Mouse (Mus musculus) kidney, embryonic 16.5 days (tissue): ENCODE results near the gene Sumo3. TPM values are rescaled to one million over a fixed set of nuclear protein-coding genes. Genes with fewer than 3 reads are reported as not detected.

Experiments used
- ATAC-seq: fragments of 200-750 bp; cut with Nextera tagmentation; 2 replicates; pipeline ENCODE4 v1.8.0; 2017; ENCODE audit warnings: moderate TSS enrichment; ENCODE audit not compliant: low FRiP score, low TSS enrichment
- H3K27ac ChIP-seq: fragments of 300-500 bp; sonication (generic); 2 replicates; pipeline ENCODE4 v1.5.1; 2014; ENCODE audit warnings: low read length
- H3K27me3 ChIP-seq: fragments of 300-500 bp; sonication (generic); 2 replicates; pipeline ENCODE4 v1.6.1; 2014; ENCODE audit warnings: low read length, control low read depth, mixed read lengths; ENCODE audit not compliant: insufficient read depth
- H3K36me3 ChIP-seq: fragments of 300-500 bp; sonication (generic); 2 replicates; pipeline ENCODE4 v1.6.1; 2014; ENCODE audit warnings: low read length, control low read depth, mixed read lengths; ENCODE audit not compliant: insufficient read depth
- H3K4me1 ChIP-seq: fragments of 300-500 bp; sonication (generic); 2 replicates; pipeline ENCODE4 v1.6.1; 2014; ENCODE audit warnings: low read length, control low read depth, mixed read lengths; ENCODE audit not compliant: insufficient read depth
- H3K4me2 ChIP-seq: fragments of 300-500 bp; sonication (generic); replicated peaks from 2 replicates; pipeline ENCODE4 v1.6.1; 2014; ENCODE audit warnings: low read depth, low read length
- H3K4me3 ChIP-seq: fragments of 300-500 bp; sonication (generic); 2 replicates; pipeline ENCODE4 v1.5.1; 2014; ENCODE audit warnings: mild to moderate bottlenecking, low read length
- H3K9ac ChIP-seq: fragments of 300-500 bp; sonication (generic); replicated peaks from 2 replicates; pipeline ENCODE4 v1.6.1; 2014; ENCODE audit warnings: low read length
- H3K9me3 ChIP-seq: fragments of 300-500 bp; sonication (generic); 2 replicates; pipeline ENCODE4 v1.6.1; 2016; ENCODE audit warnings: low read length, control low read depth
- WGBS: fragments of 180-500 bp; shearing (Covaris S2); extraction: QIAGEN DNeasy Blood & Tissue Kit; methylation state at CpG from one replicate; pipeline ENCODE4 v1.1.7; 2014; 5-methylcytosine and 5-hydroxymethylcytosine counted together
- polyA plus RNA-seq: library from polyadenylated mRNA; unstranded; fragments of >200 nt; fragmentation: Nextera tagmentation; extraction: Ambion mirVana; gene quantifications from 2 replicates; pipeline ENCODE4 v1.2.1, GENCODE M21; 2015

Gene Sumo3
- polyA plus RNA-seq = 365 and 369 TPM in 2 replicates

DNA sequence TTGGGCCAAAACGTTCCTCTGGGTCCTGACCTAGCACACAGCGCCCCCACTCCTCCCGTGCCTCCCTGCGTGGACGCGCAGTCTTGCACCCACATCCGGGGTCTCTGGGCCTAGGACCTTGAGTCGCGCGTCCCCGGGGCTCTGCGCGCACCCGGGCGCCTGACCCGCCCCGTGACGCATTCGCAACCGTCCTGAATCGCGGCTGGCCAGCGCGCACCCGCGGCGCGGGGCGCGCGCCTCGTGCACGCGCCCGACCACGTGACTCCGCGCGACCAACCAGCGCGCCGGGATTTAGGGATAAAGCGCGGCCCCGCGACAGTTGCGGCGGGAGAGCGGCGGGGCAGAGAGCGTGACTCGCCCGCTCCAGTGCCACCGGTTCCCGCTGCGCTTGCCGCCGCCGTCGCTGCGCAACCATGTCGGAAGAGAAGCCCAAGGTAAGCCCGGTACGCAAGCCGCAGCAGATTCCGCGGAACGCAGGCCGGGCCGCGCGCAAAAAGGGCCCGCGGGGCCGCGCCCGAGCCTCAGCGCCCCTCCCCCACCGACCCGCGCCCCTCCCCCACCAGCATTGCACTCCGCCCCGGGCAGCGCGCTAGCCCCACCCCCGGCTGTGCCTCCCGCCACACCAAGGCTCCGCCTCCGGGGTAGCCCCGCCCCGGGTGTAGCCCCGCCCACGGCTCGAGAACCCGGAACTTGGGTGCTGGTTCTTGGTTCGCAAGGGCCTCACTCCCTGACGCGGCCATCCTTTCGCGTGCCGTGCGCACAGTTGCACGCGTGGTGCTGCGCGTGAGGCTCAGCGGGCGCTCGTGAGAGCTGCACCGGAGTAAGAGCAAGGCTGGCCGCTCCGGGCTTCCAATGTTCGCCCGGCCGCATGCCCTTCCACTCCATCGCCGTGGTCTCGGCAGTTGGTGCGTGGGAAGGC is at the start of gene Sumo3, which contains the start of gene Gm49325:
Gene Sumo3 (plus strand): TSS at position 190 of the 919 bp plus-strand sequence.
Gene Gm49325 (plus strand): TSS at position 290 of the 919 bp plus-strand sequence.
- Histone ChIP-seq H3K36me3 (peaks cover 23% of the 10 kb centered on the region), H3K27ac (peak within 1 kb of the TSS; percentile 98), H3K9ac (peak within 1 kb of the TSS; percentile 85), H3K4me2 (peak within 1 kb of the TSS; percentile 82), H3K4me3 (peak within 1 kb of the TSS; percentile 64), H3K27me3 (no peaks in the 10 kb centered on the region), H3K9me3 (no peaks in the 10 kb centered on the region), H3K4me1 (peaks cover 14% of the 10 kb centered on the region)
- WGBS = under 1% methylated on average over 103 of the region's 119 CpGs
- ATAC-seq = peak; percentile 88

DNA sequence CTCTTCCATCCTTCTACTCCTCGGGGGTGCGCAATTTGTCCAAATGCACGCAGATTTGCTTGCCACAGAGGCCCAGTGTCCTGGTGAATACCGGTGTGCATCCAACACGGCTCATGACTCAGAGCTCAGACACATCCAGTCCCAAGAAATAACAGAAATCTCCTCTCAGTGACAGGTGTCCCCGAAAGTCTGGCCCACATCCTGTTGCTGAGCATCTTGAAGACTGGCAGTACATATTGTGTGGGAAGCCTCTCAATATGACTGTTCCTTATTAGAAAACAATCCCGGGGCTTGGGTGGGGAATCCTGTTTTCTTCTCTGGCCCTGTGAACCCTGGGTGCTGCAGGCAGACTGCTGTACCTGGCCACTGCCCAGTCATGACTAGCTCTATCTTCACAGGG is 49.3 kb upstream of the Sumo3 start:
- H3K4me1 ChIP-seq = no peaks in the 10 kb centered on the region
- H3K4me3 ChIP-seq = no peak overlapping the region
- no peaks in the 10 kb centered on the region for H3K9me3 ChIP-seq
- H3K36me3 ChIP-seq = no peaks in the 10 kb centered on the region
- ATAC-seq = no peak
- WGBS = 93% methylated on average over 7 of the region's 7 CpGs
- no peak overlapping the region for H3K4me2 ChIP-seq
- no peak overlapping the region for H3K27ac ChIP-seq
- H3K27me3 ChIP-seq = no peaks in the 10 kb centered on the region
- no peak overlapping the region for H3K9ac ChIP-seq

DNA sequence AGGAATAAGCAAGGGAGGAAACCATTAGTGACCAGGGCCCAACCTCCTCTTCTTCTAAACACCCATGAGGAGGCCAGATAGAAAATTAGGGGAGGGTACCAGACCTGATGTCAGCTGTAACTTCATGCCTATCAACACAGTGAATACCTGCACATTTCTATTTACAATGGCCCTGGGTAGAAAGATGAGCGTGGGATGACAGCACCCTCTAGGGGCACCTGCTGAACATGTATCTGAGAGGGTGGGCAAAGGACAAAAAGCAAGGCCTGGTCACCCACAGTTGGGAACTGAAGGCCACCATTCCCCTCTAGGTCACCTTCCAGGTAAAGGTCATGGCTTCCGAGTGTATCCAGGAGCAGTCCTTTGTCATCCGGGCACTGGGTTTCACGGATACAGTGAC is 48.3 kb upstream of the Sumo3 start:
- no peak overlapping the region for H3K9ac ChIP-seq
- H3K27ac ChIP-seq = no peak overlapping the region
- ATAC-seq = no peak
- H3K27me3 ChIP-seq = no peaks in the 10 kb centered on the region
- H3K9me3 ChIP-seq = no peaks in the 10 kb centered on the region
- H3K4me3 ChIP-seq = no peak overlapping the region
- no peaks in the 10 kb centered on the region for H3K4me1 ChIP-seq
- no peak overlapping the region for H3K4me2 ChIP-seq
- no peaks in the 10 kb centered on the region for H3K36me3 ChIP-seq
- 87% methylated on average over 4 of the region's 4 CpGs for WGBS

DNA sequence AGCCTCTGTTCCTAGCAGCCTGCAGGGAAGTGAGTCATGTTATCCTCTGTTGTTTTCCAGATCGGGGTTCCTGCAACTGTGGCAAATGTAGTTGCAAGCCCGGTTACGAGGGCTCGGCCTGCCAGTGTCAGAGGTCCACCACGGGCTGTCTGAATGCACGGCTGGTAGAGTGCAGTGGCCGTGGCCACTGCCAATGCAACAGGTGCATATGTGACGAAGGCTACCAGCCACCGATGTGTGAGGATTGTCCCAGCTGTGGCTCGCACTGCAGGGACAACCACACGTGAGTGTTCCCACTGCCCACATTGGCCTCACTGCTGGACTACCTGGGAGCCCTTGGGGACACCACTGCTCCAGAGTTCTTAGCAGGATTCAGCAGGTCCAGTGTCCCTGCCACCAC is 45.8 kb upstream of the Sumo3 start:
- Histone ChIP-seq H3K9me3 (no peaks in the 10 kb centered on the region), H3K4me2 (no peak overlapping the region), H3K27me3 (no peaks in the 10 kb centered on the region), H3K27ac (no peak overlapping the region), H3K9ac (no peak overlapping the region), H3K4me1 (no peaks in the 10 kb centered on the region), H3K36me3 (no peaks in the 10 kb centered on the region), H3K4me3 (no peak overlapping the region)
- no peak for ATAC-seq
- WGBS = 90% methylated on average over 11 of the region's 11 CpGs

DNA sequence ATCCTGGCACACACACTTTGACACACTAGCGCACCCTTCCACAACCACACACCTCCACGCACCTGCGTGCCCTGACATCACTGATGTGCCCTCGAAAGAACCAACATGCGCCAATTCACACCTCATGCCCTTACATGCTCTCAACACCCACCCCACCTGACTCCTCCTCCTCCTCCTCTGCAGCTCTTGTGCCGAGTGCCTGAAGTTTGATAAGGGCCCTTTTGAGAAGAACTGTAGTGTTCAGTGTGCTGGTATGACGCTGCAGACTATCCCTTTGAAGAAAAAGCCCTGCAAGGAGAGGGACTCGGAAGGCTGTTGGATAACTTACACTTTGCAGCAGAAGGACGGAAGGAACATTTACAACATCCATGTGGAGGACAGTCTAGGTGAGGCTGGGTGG is 45.1 kb upstream of the Sumo3 start:
- no peaks in the 10 kb centered on the region for H3K36me3 ChIP-seq
- no peaks in the 10 kb centered on the region for H3K4me1 ChIP-seq
- no peak overlapping the region for H3K27ac ChIP-seq
- H3K9ac ChIP-seq = no peak overlapping the region
- no peak overlapping the region for H3K4me3 ChIP-seq
- H3K27me3 ChIP-seq = no peaks in the 10 kb centered on the region
- no peaks in the 10 kb centered on the region for H3K9me3 ChIP-seq
- no peak overlapping the region for H3K4me2 ChIP-seq
- 87% methylated on average over 9 of the region's 9 CpGs for WGBS
- ATAC-seq = no peak

DNA sequence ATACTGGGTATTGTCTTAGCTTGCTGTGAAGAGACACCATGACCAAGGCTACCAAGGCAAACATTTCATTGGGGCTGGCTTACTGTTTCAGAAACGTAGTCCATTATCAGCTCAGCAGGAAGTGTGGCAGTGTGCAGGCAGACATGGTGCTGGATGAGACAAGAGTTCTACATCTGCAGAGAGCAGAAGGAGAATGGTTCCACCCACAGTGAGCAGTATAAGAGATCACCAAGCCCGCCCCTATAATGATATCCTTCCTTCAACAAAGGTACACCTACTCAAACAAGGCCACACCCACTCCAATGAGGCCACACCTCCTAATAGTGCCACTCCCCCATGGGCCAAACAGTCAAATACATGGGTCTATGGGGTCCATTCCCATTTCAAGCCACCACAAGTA is 44.4 kb upstream of the Sumo3 start:
- no peaks in the 10 kb centered on the region for H3K9me3 ChIP-seq
- no peak overlapping the region for H3K4me3 ChIP-seq
- no peak overlapping the region for H3K4me2 ChIP-seq
- H3K27ac ChIP-seq = no peak overlapping the region
- no peaks in the 10 kb centered on the region for H3K4me1 ChIP-seq
- 78% methylated on average over 2 of the region's 2 CpGs for WGBS
- H3K27me3 ChIP-seq = no peaks in the 10 kb centered on the region
- H3K36me3 ChIP-seq = no peaks in the 10 kb centered on the region
- no peak overlapping the region for H3K9ac ChIP-seq
- no peak for ATAC-seq

DNA sequence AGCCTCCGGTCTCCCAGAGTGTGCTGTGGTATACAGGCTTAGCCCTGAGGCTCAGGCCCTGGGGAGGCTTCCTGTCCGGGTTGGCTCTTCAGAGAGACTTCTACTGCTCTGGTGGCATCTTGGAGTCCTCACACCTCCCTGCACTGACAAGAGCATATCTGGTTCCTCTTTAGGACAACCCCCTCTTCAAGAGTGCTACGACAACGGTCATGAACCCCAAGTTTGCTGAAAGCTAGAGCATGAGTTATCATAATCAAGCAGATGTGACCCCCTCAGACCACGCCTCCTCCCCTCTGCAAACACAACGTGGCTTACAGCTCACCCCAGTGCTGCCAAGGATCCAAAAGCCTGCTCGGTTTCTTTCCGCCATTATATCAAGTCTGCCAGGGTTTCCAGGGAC is 40.9 kb upstream of the Sumo3 start:
- no peaks in the 10 kb centered on the region for H3K9me3 ChIP-seq
- WGBS = 84% methylated on average over 8 of the region's 8 CpGs
- H3K27ac ChIP-seq = no peak overlapping the region
- H3K4me1 ChIP-seq = peaks cover 4% of the 10 kb centered on the region; the same call in 1 of the 2 replicates
- no peak overlapping the region for H3K4me2 ChIP-seq
- no peak for ATAC-seq
- H3K9ac ChIP-seq = no peak overlapping the region
- no peaks in the 10 kb centered on the region for H3K27me3 ChIP-seq
- H3K4me3 ChIP-seq = no peak overlapping the region
- H3K36me3 ChIP-seq = no peaks in the 10 kb centered on the region

DNA sequence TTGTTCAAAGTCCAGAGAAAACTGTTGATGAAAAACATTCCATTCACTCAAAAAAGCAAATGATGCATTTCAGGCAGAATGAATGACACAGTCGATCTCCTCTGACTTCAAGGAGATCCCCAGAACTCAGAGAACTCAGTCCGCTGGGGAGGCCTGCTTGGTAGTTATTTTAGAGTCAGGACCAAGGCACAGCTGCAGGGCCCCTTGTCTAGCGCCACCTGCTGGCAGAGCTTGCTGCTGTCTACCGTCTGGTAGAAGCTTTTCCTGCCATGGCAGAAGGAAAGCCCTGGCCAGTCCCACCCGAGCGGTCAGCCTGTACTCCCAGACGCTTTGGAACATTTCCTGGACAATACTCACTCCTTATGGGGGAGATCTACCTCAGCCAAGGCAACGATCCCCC is 39.2 kb upstream of the Sumo3 start:
- no peak overlapping the region for H3K27ac ChIP-seq
- no peaks in the 10 kb centered on the region for H3K36me3 ChIP-seq
- no peak for ATAC-seq
- H3K4me1 ChIP-seq = peaks cover 4% of the 10 kb centered on the region; the same call in 1 of the 2 replicates
- no peaks in the 10 kb centered on the region for H3K27me3 ChIP-seq
- H3K9me3 ChIP-seq = no peaks in the 10 kb centered on the region
- no peak overlapping the region for H3K4me3 ChIP-seq
- no peak overlapping the region for H3K4me2 ChIP-seq
- no peak overlapping the region for H3K9ac ChIP-seq
- WGBS = 25% methylated on average over 8 of the region's 8 CpGs

DNA sequence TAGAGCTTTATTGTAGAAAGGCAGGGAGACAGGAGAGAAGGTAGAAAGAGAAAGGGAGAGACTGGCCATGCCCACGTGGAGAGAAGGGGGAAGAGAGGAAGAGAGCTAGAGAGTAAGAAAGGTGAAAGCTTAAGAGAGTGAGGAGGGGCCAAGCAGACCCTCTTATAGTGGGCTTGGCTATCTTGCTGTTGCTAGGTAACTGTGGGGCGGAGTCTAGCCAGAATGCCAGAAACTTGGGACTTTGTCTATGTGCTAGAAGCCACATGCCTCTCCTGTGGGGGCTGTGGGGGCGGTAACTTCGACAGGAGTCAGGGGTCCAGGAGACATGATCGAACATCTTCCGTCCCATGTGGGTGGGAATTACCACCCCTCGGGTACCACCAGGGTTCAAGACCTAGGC is 36.4 kb upstream of the Sumo3 start:
- Histone ChIP-seq H3K4me1 (peaks cover 4% of the 10 kb centered on the region; the same call in 1 of the 2 replicates), H3K4me2 (no peak overlapping the region), H3K27me3 (no peaks in the 10 kb centered on the region), H3K36me3 (no peaks in the 10 kb centered on the region), H3K4me3 (no peak overlapping the region), H3K27ac (no peak overlapping the region), H3K9me3 (no peaks in the 10 kb centered on the region), H3K9ac (no peak overlapping the region)
- 48% methylated on average over 7 of the region's 7 CpGs for WGBS
- no peak for ATAC-seq

DNA sequence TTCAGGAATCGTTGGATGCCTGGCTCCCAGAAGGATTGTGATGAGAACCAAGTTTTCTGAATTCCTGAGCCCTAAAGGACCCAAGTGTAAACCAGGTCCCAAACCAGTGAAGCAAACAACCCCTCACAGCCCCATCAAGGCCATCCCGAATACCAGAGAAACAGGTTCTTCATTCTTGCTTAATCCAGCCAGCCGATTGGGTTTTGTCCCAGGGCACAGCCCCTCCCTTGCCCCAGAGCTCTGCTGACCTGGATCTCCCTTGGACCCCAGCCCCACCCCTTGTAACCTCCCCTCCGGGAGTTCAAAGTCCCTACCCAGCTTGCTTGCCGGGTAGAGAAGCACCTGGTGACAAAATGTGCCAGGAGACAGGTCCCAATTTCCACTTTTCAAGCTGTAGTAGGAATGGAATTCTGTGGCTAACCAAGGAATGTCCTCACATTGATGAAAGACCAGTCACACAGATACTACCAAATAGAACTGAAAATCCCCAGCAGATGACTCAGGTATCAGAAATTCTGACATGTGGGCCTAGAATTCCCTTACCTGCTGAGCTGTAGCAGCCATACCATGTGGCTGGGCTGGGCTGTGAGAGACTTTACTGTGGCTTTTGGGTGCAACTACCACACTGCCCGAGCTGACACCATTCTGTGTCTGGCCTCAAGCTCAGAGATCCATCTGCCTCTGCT is 35.8 kb upstream of the Sumo3 start:
- Histone ChIP-seq H3K4me2 (no peak overlapping the region), H3K27me3 (no peaks in the 10 kb centered on the region), H3K4me3 (no peak overlapping the region), H3K9me3 (no peaks in the 10 kb centered on the region), H3K9ac (no peak overlapping the region), H3K36me3 (no peaks in the 10 kb centered on the region), H3K4me1 (peaks cover 4% of the 10 kb centered on the region; the same call in 1 of the 2 replicates), H3K27ac (no peak overlapping the region)
- peak; percentile 52; the same call in 1 of the 2 replicates for ATAC-seq
- 43% methylated on average over 6 of the region's 6 CpGs for WGBS
